ENCODE assay signal across 19 mouse cellular contexts in the genomic region with DNA sequence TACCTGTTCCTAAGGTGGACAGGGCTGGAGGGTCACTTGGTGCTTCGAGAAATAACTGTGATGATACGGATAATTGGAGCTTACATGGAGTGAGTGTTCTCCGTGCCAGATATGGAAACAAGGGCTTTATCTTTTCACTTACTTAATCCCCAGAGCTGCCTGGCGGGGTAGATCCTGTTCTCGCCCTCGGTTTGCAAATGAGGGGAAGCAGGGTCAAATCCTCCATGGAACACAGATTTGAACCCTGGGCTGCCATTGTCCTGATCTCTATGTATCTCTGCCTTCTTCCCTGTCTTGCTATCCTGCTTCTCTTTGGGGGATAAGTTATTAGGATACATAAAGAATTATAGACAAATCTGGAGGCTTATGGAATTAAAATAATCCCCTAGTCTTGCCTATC.
DNase-seq lines count a peak whose midpoint lies in the region; ATAC-seq and TF ChIP-seq lines count a peak whose summit lies in the region.
"Had no signal": no experiment of that assay in that cellular context is flagged by ENCODE, and none has a peak within 500 bp of the region (broad histone marks: within the 10 kb centered on the region; RNA-seq: fewer than 3 reads in every experiment).

No protein-coding gene starts in this region.

- H3K9me3 ChIP-seq in forebrain, postnatal 0 days (ENCODE audit: low read length) = no peaks in the 10 kb centered on the region
- no peaks in the 10 kb centered on the region for H3K9me3 ChIP-seq in forebrain, embryonic 15.5 days
- no peaks in the 10 kb centered on the region for H3K9me3 ChIP-seq in kidney, embryonic 16.5 days (ENCODE audit: low read length)
- H3K9me3 ChIP-seq in embryonic facial prominence, embryonic 13.5 days = no peaks in the 10 kb centered on the region
- H3K9me3 ChIP-seq: heart, embryonic 15.5 days; hindbrain, embryonic 15.5 days; limb, embryonic 15.5 days had no signal

- H3K36me3 ChIP-seq in forebrain, postnatal 0 days (ENCODE audit: insufficient read depth) = no peaks in the 10 kb centered on the region
- no peaks in the 10 kb centered on the region for H3K36me3 ChIP-seq in forebrain, embryonic 15.5 days
- H3K36me3 ChIP-seq in kidney, embryonic 16.5 days (ENCODE audit: insufficient read depth, low read length) = no peaks in the 10 kb centered on the region
- H3K36me3 ChIP-seq in embryonic facial prominence, embryonic 13.5 days = no peaks in the 10 kb centered on the region
- H3K36me3 ChIP-seq: heart, embryonic 15.5 days; hindbrain, embryonic 15.5 days; limb, embryonic 15.5 days had no signal

- no peaks in the 10 kb centered on the region for H3K27me3 ChIP-seq in forebrain, postnatal 0 days (ENCODE audit: insufficient read depth, low read length)
- no peaks in the 10 kb centered on the region for H3K27me3 ChIP-seq in forebrain, embryonic 15.5 days
- no peaks in the 10 kb centered on the region for H3K27me3 ChIP-seq in kidney, embryonic 16.5 days (ENCODE audit: insufficient read depth, low read length)
- no peaks in the 10 kb centered on the region for H3K27me3 ChIP-seq in embryonic facial prominence, embryonic 13.5 days
- H3K27me3 ChIP-seq: heart, embryonic 15.5 days; hindbrain, embryonic 15.5 days; limb, embryonic 15.5 days had no signal

- H3K4me2 ChIP-seq in forebrain, postnatal 0 days (ENCODE audit: low read depth) = no peak overlapping the region
- no peak overlapping the region for H3K4me2 ChIP-seq in forebrain, embryonic 15.5 days (replicated peaks)
- no peak overlapping the region for H3K4me2 ChIP-seq in kidney, embryonic 16.5 days (replicated peaks; ENCODE audit: low read depth, low read length)
- H3K4me2 ChIP-seq in embryonic facial prominence, embryonic 13.5 days = peak overlapping the region; percentile 32
- H3K4me2 ChIP-seq: heart, embryonic 15.5 days; hindbrain, embryonic 15.5 days; limb, embryonic 15.5 days had no signal

- WGBS in forebrain, postnatal 0 days = 27% methylated on average over 6 of the region's 6 CpGs
- 24% methylated on average over 6 of the region's 6 CpGs for WGBS in forebrain, embryonic 15.5 days
- WGBS in kidney, embryonic 16.5 days = 69% methylated on average over 6 of the region's 6 CpGs
- 36% methylated on average over 6 of the region's 6 CpGs for WGBS in embryonic facial prominence, embryonic 13.5 days

- H3K4me1 ChIP-seq in forebrain, postnatal 0 days (ENCODE audit: insufficient read depth) = peaks cover 27% of the 10 kb centered on the region
- peaks cover 62% of the 10 kb centered on the region for H3K4me1 ChIP-seq in forebrain, embryonic 15.5 days
- peaks cover 64% of the 10 kb centered on the region for H3K4me1 ChIP-seq in kidney, embryonic 16.5 days (ENCODE audit: insufficient read depth, low read length)
- peaks cover 54% of the 10 kb centered on the region for H3K4me1 ChIP-seq in embryonic facial prominence, embryonic 13.5 days

- DNase-seq in forebrain, postnatal 0 days = no peak
- DNase-seq in kidney, adult 11 months = no peak
- DNase-seq in brain, embryonic 14.5 days (ENCODE audit: low read depth) = peak; percentile 53
- DNase-seq in left cerebral cortex, postnatal 36 days (ENCODE audit: low spot score in 2 of 2) = no peak
- no peak for DNase-seq in gastrocnemius, postnatal 14 days
- DNase-seq: adrenal gland, postnatal 10 days; cerebellum, adult 11-12 months; cerebellum, postnatal 25 days; kidney, adult 8-10 months; lung, postnatal 10 days had no signal

- H3K27ac ChIP-seq in forebrain, postnatal 0 days (ENCODE audit: low read depth, low read length) = 0 out of 2 replicates have a peak overlapping the region, but pooled peaks have one; percentile 35
- no peak overlapping the region for H3K27ac ChIP-seq in forebrain, embryonic 15.5 days (replicated peaks)
- peak overlapping the region; percentile 81 for H3K27ac ChIP-seq in kidney, embryonic 16.5 days (ENCODE audit: low read length)
- no peak overlapping the region for H3K27ac ChIP-seq in embryonic facial prominence, embryonic 13.5 days
- H3K27ac ChIP-seq: heart, embryonic 15.5 days; hindbrain, embryonic 15.5 days; left cerebral cortex, adult 2 months; stomach, postnatal 0 days had no signal

- H3K9ac ChIP-seq in forebrain, postnatal 0 days = no peak overlapping the region; the same call in 1 of the 2 replicates
- no peak overlapping the region for H3K9ac ChIP-seq in forebrain, embryonic 15.5 days (replicated peaks)
- no peak overlapping the region for H3K9ac ChIP-seq in kidney, embryonic 16.5 days (replicated peaks; ENCODE audit: low read length)
- no peak overlapping the region for H3K9ac ChIP-seq in embryonic facial prominence, embryonic 13.5 days
- H3K9ac ChIP-seq: heart, embryonic 15.5 days; hindbrain, embryonic 15.5 days; limb, embryonic 15.5 days had no signal

- TF ChIP-seq POLR2A in brain, embryonic 14.5 days (IDR thresholded peaks at IDR 0.05; ENCODE audit: borderline replicate concordance, extremely low read depth, insufficient read depth, insufficient read length, poor library complexity, severe bottlenecking) = no peak

- no peak overlapping the region for H3K4me3 ChIP-seq in forebrain, postnatal 0 days (ENCODE audit: low read depth, low read length)
- no peak overlapping the region for H3K4me3 ChIP-seq in forebrain, embryonic 15.5 days
- no peak overlapping the region for H3K4me3 ChIP-seq in kidney, embryonic 16.5 days (ENCODE audit: low read length)
- no peak overlapping the region for H3K4me3 ChIP-seq in embryonic facial prominence, embryonic 13.5 days
- H3K4me3 ChIP-seq: heart, embryonic 15.5 days; hindbrain, embryonic 15.5 days; left cerebral cortex, adult 2 months; limb, embryonic 15.5 days; myocyte had no signal

- intact Hi-C loops in left cerebral cortex, postnatal 36 days (cut with DNase I) = loop anchor here (5.0 kb wide), 1 partner anchor 155 kb away; no protein-coding TSS in a partner anchor
- intact Hi-C loops in gastrocnemius, postnatal 14 days (cut with DNase I; ENCODE audit: low total_unique reads) = no loop called here

- TF ChIP-seq CTCF in forebrain, postnatal 0 days (IDR thresholded peaks at IDR 0.05; ENCODE audit: low read depth) = no peak
- TF ChIP-seq CTCF in brain, embryonic 14.5 days (IDR thresholded peaks at IDR 0.05; ENCODE audit: borderline replicate concordance, extremely low read depth, insufficient read depth, insufficient read length) = no peak

- ATAC-seq in forebrain, postnatal 0 days = no peak
- ATAC-seq in forebrain, embryonic 15.5 days (replicated peaks) = no peak
- ATAC-seq in kidney, embryonic 16.5 days (ENCODE audit: low FRiP score, low TSS enrichment) = no peak
- no peak for ATAC-seq in embryonic facial prominence, embryonic 13.5 days (ENCODE audit: insufficient number of reproducible peaks, insufficient read depth, low FRiP score, low TSS enrichment, low read depth)

Comparison
In these comparisons a context has a peak if more than half of its experiments do, and no peak if none do; other contexts are left out.
1. H3K27ac ChIP-seq: peak in forebrain, postnatal 0 days (single experiment) and kidney, embryonic 16.5 days (single experiment); none in forebrain, embryonic 15.5 days (single experiment) and embryonic facial prominence, embryonic 13.5 days (single experiment).